Mouse (Mus musculus): ENCODE data around the gene Timm50. TPM values are rescaled to one million over a fixed set of nuclear protein-coding genes. Genes with fewer than 3 reads are reported as not detected.

Gene Timm50
- polyA plus RNA-seq (2017; shearing (Covaris generic)): 82.7 TPM

DNA sequence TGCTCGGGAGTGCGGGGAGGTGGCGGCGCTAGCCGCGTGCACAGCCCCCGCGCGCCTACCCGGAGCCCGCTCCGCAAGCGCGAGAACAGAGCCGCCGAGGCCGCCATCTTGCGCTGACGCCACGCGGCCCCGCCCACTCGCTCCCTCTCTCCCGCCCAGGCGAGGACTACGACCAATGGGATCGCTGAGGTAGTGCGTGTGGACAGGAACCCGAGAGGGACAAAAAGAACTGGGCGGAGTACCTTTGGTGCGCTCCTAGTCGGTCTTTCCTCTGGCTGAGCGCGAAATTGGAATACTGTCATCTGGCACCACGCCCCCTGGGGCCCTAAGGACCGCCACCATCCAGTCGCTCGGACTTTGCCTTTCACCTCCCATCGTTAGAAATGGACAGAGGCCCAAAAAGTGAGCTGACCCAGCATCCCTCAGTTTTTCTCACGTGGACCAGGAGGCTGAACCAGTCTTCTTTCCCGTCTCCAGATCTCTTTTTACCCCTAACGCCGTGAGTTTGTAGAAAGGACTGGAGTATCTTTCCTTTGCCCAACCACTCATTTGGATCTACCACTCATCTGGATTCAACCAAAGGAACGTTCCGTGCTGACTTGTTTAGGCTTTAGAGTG lies at the start of gene Timm50:
Gene Timm50, minus strand, starts transcription at position 147 of the 618 bp plus-strand sequence.

GRCm38 (mm10) chr7:28350155-28350883 lies 38.4 kb upstream of the Timm50 start, which contains the start of gene Rps16:
Rps16 (plus strand) TSS chr7:28350652.

DNA sequence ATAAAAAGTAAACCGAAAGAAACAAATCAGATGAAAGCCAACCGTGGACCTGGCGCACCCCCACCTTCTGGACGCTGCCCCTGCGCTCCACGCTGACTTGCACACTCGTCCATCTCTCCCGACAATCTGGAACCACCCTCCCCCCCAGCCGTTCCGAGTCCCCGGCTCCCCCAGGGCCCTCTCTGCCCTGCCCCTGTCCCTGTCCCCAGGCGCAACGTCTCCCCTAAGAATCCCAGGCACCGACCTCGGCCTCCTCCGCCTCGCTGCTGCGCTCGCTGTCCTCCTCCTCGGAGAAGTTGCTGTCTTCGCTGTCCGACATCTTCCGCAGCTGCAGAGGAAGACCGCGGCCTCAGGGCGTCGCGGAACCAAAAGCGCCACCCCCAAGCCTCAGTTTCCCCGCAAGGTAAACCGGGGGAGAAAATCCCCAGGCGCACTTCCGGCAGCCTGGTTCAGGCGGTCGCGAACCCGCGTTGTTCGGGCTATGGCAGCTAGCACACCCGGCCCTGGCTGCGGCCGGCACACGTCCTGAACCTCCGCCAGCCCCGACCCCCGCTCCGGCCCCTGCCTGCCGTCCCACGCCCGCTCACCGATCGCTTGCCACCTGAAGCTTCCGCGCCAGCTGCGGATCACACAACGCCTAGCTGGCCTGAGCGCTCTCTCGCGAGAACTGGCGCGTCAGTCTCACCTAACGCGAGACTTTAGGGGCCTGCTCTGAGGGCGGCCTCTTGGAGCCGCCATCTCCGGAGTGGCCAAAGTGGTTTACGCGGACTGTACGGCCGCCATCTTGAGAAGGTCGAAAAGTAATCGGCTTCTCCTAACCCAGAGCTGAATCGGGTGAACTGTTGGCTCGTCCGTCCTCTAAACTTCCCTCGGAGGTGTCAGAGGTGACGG lies 26.5 kb upstream of the Timm50 start, which contains the start of gene Supt5:
Gene Supt5, minus strand, starts transcription at position 639 of the 891 bp plus-strand sequence.

GRCm38 (mm10) chr7:28301616-28302433 lies 10.0 kb downstream of the Timm50 start, which contains the start of gene Dll3:
Dll3 (minus strand) TSS chr7:28302238.

DNA sequence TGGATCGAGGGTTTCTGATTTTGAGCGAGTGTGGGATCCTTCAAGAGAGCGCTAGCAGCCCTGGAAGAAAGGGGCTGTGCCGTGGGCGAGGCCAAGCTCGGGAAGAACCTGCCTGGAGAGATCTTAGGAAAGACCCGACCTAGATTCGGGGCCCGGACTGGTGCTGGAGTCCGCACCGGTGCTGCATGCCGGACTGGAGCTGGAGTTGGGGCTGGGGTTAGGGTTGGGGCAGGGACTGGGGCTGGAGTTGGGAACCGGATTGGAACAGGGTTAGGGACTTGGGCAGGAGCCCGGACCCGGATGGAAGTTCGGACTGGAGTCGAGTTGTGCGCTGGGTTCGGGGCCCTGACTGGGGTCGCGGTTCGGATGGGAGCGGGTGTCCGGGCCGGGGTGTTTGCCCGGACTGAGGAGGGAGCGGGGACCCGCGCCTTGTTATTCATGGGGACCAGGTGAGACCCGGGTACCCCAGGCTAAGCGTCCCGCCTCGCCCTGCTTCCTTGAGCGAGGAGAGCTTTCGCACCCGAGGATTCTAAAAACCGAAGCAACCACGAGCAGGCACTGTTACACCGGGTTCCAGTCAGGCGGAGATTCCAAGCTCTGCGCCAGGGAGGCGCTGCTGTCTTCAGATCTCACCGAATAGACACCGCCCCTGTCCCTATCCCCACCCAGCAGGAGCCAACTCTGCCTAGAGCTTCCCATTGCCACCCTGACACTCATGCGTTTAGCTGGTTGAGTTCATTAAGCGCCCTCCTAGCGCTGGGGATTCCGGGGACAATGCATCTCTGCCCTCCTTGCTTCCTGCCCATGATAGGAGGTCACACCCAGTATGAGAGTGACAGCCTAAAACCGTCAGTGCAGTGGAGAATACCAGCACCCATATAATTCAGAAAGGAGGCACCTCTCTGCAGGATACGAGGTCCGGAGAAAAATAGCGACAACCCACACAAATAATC lies 21.0 kb downstream of the Timm50 start, which contains the start of gene Selenov:
Gene Selenov, minus strand, starts transcription at position 549 of the 953 bp plus-strand sequence.

GRCm38 (mm10) chr7:28277615-28278278 lies 34.1 kb downstream of the Timm50 start, which contains the start of gene Eid2b:
Eid2b (plus strand) TSS chr7:28277739.

DNA sequence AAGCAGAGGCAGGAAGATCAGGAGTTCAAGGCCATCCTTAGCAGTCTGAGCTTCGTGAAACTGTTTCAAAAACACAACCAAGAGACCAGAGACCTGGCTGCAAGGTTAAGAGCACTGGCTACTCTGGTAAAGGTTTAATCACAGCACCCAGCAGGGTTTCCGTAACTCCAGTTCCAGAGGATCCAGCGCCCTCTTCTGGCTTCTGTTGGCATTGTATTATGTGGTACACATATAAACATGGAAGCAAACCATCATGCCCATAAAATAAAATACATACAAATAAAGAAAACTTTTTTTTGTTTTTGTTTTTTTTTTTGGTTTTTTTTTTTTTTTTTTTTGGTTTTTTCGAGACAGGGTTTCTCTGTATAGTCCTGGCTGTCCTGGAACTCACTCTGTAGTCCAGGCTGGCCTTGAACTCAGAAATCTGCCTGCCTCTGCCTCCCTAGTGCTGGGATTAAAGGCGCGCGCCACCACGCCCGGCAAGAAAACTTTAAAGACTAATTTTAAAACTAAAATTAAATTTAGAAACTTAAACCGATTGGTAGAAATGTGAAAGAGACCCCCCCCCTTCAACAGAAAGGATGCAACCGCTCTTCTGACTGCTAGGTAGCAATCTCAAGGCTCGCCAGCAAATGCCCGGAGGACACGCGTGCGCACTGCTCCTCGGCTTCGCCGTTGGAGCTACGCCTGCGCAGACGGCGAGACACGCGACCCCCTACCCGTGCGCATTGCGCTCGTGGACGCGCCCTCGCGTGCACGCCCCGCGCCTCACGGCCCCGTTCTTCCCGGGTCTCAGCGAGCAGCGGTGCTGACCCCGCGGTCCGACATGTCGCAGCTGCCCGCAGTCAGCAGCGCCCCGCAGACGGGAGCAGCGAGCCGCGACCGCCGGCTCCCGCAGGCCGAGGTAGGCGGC lies 44.5 kb downstream of the Timm50 start, which contains the start of gene Eid2:
Gene Eid2, plus strand, starts transcription at position 753 of the 913 bp plus-strand sequence.

Other genes with a start within 250 kb of the Timm50 start
- 0.04 TPM for gene Fcgbp, start 240.8 kb downstream of the Timm50 start, polyA plus RNA-seq (2017; shearing (Covaris generic))
- not detected for gene 9530053A07Rik, start 182.6 kb downstream of the Timm50 start, polyA plus RNA-seq (2017; shearing (Covaris generic))
- gene Fbl, start 142.4 kb downstream of the Timm50 start, polyA plus RNA-seq (2017; shearing (Covaris generic)): 174 TPM
- 14.0 TPM for gene Dyrk1b, start 132.6 kb downstream of the Timm50 start, polyA plus RNA-seq (2017; shearing (Covaris generic))
- gene Eid2, start 44.2 kb downstream of the Timm50 start, polyA plus RNA-seq (2017; shearing (Covaris generic)): 15.0 TPM
- 6.3 TPM for gene Eid2b, start 34.3 kb downstream of the Timm50 start, polyA plus RNA-seq (2017; shearing (Covaris generic))
- not detected for gene Selenov, start 20.9 kb downstream of the Timm50 start, polyA plus RNA-seq (2017; shearing (Covaris generic))
- gene Dll3, start 9.8 kb downstream of the Timm50 start, polyA plus RNA-seq (2017; shearing (Covaris generic)): not detected
- 193 TPM for gene Supt5, start 26.7 kb upstream of the Timm50 start, polyA plus RNA-seq (2017; shearing (Covaris generic))
- 768 TPM for gene Rps16, start 38.6 kb upstream of the Timm50 start, polyA plus RNA-seq (2017; shearing (Covaris generic))
- gene Plekhg2, start 60.5 kb upstream of the Timm50 start, polyA plus RNA-seq (2017; shearing (Covaris generic)): 85.7 TPM
- gene Zfp36, start 68.2 kb upstream of the Timm50 start, polyA plus RNA-seq (2017; shearing (Covaris generic)): 259 TPM
- gene Med29, start 80.6 kb upstream of the Timm50 start, polyA plus RNA-seq (2017; shearing (Covaris generic)): 28.5 TPM
- gene Paf1, start 80.9 kb upstream of the Timm50 start, polyA plus RNA-seq (2017; shearing (Covaris generic)): 100 TPM
- gene Gmfg, start 125.4 kb upstream of the Timm50 start, polyA plus RNA-seq (2017; shearing (Covaris generic)): 295 TPM
- gene Lrfn1, start 139.9 kb upstream of the Timm50 start, polyA plus RNA-seq (2017; shearing (Covaris generic)): 1.3 TPM
- not detected for gene Ifnl2, start 198.4 kb upstream of the Timm50 start, polyA plus RNA-seq (2017; shearing (Covaris generic))
- gene Ifnl3, start 210.8 kb upstream of the Timm50 start, polyA plus RNA-seq (2017; shearing (Covaris generic)): not detected
- not detected for gene Sycn, start 228.8 kb upstream of the Timm50 start, polyA plus RNA-seq (2017; shearing (Covaris generic))
- gene Nccrp1, start 235.2 kb upstream of the Timm50 start, polyA plus RNA-seq (2017; shearing (Covaris generic)): not detected

All from CD4-positive, CD25-positive, alpha-beta regulatory T cell (primary cell).